Mouse (Mus musculus) embryo, embryonic 11.5 days (tissue): ENCODE measurements around the gene Zfp217.
A peak's percentile ranks its signal among the peaks of the same experiment; 100 is the strongest.
"Not testable (repeated sequence)": the region's sequence is repeated elsewhere in the genome, so short reads cannot be mapped to it uniquely, and the experiment has no call there.

Experiments
- DNase-seq: peaks from one replicate; pipeline ENCODE4 v3.0.0-alpha.2; 2012; ENCODE audit warnings: low read depth, low spot score

Gene Zfp217

DNA sequence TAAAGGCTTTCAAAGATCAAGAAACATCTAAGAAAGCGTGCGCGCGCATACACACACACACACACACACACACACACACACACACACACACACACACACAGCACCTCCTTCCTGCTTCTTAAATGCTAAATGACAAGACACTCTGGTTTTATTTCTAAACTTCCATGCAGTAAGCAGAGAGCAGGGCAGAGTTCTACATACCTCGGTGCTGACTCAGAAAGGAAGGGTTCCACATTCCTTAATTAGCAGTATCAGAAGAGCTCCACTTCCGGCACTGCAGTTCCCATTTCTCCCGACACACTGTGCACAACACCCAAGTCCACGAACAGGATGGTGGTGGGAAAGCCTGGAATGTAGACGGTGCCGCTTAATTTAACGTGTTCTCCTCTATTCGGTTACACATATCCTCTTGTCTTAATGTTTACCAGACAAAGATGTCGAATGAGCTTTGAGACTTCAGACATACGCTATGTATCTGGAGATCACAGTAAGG, at the start of gene Zfp217:
TSS of gene Zfp217 (minus strand) at position 443 of the 493 bp plus-strand sequence.
- DNase-seq = no peak

DNA sequence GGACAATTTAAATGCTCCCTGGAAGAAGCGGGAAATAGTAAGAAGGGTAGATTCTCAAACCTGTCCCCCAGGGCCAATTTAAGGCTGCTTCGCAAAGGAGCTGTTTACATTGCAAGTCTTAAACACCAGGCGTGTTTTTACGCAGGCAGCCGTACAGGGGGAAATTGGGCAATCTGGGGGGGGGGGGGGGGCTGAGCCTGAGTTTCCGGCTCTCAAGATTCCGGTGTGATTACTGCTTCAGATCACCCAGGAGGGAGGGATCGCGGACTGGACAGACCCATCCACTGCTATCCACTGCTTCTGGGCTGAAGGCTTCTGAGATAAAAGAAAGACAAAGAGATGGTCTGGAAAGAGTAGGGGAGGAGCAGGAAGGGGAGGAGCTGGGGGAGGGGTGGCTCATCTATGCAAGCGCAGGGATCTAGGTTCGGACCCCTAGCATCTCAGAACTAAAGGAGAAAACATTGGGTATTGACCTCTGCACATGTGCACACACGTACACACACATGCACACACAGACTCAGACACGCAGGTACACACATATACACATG, 47.7 kb upstream of the Zfp217 start:
- no peak for DNase-seq

DNA sequence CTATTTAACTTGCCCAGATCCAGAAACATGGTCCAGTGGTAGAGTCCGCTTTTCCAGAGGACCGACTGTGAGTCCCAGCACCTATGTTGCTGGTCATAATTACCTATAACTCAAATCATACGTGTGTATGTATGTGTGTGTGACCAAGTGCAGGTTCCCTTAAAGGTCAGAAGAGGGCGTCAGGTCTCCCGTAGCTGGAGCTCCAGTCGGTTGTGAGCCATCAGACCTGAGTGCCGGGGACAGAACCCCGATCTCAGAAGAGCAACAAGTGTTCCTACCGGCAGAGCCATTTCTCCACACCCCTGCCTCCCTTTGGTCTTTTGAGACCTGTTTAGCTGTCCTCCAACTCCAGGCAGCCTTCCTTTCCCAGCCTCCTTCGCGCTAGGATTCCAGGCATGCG, 46.9 kb upstream of the Zfp217 start:
- no peak for DNase-seq

DNA sequence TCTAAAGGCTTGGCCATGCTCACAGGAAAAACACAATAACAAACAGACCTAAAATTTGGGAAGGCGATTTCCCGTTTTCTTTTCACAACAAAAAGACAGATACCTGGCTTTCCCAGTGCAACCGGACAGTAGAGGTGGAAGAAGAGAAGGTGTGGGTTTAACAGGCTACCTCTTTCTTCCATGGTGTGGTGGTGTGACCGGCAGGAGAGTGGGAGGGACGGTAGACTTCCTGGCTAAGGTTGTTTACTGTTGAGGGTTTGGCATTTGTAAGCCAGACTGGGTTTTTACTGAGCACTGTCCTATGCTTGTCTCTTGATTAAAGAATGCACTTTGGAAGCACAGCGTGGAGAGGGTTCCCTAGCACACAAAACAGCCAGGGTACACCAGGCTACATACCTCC, 45.9 kb upstream of the Zfp217 start:
- no peak for DNase-seq

DNA sequence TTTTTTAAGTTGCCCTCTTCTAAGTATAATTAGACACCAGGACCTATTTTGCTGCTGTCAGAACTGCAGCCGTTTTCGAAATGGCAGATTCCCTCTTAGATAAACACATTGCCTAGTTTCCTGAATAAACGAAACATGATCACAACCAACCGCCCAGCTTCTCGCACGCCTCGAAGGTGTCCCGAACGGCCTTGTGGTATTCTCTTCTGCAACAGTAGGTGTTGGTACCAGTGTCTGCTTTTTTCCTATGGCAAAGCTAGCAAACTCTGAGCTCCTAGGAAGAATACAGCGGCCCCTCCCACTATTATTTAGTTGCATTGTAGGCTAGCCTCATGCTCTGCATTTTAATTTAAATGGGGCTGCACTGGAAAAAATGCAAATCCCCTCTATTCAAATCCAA, 45.3 kb upstream of the Zfp217 start:
- DNase-seq = no peak

DNA sequence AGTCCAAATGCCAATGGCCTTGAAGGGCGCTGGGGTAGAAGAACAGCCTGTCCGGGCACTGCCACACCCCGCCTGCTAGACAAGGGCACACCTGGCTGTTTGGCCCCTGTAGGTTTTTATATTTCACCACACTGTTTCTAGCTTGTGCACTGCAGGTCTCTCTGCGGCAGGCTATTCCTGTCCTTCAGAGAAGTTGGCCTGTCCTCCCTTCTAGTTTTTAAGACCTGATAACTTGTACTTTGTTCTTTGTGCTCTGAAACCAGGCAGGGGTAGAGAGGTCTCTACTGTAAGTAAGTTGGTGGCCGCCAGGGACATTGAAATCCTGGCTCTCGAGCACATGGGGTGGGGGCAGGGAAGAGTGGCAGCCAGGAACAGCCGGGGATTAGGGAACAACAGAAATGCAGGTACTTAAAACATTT, 44.8 kb upstream of the Zfp217 start:
- DNase-seq = no peak

DNA sequence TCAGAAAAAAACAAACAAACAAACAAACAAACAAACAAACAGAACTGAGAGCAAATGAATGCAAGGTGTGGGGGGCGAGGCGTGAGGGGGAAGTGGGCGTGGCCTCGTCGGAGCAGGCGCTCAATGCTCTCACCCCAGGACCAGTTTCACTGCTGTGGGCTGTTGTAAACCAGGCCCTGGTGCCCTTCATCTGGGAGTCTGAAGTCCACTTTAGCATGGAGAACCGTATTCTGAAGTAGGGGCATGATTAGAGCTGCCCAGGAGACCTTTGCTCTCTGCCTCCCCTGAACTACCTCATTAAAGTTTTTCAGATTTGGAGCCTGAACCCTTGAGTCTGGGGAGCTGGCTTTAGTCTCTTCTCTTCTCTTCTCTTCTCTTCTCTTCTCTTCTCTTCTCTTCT, 40.8 kb upstream of the Zfp217 start:
- no peak for DNase-seq

DNA sequence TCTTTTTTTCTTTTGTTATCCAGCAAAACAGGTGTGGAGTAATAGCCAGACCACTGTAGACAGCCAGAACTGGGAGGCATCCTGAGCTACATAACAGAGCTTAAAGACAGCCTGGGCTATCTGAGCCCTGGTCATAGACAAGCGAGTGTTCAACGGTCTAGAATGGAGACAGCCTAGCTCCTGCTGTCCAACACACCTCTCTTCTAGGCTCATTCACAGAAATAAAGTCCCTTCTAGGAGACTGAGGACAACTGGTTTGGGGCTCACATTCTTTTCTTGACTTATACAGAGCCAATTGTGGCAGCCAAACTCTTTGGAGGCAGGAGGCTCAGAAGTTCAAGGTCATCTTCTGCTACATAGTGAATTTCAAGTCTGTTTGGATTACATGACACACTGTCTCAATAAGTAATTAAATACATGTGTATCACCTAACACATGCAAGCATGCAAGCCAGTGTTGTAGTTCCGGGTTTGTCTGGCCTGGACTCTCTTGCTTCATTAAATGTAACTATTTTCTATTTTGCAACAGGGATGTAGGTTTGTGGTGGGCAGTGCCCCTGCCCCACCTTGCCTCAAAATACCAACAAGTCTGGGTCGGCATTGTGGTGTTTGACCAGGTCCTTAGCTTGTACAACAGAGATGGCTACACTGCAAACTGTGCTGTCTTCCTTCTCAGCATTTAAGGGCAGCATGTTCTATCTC, 37.4 kb upstream of the Zfp217 start:
- no peak for DNase-seq

DNA sequence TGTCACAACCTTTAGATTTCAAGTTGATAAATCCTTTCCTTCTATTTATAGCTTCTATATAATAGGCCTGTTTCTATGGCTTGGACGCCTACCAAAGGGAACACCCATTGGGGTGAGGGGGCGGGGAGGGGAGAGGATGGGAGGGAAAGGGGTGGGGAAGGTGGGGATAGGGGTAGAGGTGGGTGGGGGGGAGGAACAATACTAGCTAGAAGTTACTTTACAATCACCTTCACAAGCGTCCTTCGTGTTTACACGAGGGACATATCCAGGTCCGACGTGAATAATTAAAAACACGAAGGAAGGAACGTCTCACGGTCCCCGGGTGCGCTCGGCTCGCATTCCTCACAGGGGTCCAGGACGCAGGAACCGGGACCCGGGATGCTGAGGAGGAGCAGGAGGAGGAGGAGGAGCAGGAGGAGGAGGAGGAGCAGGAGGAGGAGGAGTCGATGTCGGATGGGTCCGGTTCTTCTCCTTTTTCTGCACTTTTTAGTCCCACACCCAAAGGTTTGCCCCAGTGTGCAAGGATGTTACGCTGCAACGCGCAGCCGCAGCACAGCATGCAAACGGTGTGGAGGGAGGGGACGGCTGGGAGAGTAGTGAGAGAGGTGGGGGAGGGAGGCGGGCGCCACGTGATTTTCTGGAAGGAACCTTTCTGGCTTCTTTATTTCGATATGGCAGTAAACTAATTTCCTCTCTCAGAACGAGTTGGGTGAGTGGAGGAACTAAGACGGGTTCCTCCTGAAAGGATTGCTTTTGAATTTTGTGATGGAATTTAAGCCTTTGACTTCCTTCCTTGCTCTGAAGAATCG, 36.5 kb upstream of the Zfp217 start:
- DNase-seq = peak; percentile 63

DNA sequence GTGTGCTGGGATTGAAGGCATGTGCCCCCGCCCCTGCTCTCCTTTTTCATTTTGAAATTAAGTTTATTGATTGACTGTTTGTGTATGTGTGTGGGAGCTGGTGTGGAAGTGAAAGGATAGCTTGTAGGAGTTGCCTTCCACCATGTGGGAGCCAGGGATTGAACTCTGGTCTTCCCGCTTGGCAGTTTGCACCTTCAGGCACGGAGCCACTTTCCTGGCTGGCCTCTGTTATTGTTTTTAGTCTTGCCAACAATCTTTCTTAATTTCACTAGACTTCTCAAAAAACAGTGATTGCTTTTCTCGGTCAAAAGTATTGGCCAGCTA, 35.9 kb upstream of the Zfp217 start:
- DNase-seq = no peak

DNA sequence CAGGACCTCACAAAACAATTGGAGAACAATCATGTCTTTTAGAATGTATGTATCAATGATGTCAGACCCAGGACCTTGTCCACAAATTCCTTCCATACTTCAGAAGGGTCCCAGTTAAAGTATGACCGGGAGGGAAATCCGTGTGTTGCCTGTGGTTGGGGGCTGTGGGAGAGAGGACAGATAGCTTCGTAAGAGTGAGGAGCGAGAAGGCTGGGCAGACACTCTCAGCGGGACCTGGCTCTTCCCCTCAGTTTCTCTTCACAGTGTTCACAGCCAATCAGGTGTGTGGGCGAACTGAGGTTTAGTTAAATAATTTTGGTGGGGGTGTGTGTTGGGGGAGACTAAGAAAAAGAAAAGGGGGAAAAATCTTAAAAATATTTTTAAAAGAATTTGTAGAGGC, 34.0 kb upstream of the Zfp217 start:
- no peak for DNase-seq

DNA sequence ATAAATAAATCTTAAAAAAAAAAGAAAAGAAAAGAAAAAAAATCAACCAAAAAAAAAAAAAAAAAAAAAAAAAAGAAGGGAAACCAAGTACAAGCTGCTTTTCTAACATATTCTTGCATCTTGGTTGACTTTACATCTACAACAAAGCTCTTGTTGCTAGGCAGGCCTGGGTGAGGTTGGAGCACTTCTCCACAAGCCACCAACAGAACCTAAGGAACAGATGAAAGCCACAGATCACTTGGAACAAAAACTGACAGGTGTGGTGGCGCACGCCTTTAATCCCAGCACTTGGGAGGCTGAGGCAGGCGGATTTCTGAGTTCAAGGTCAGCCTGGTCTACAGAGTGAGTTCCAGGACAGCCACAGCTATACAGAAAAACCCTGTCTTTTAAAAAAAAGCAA, 32.9 kb upstream of the Zfp217 start:
- not testable (repeated sequence) for DNase-seq

DNA sequence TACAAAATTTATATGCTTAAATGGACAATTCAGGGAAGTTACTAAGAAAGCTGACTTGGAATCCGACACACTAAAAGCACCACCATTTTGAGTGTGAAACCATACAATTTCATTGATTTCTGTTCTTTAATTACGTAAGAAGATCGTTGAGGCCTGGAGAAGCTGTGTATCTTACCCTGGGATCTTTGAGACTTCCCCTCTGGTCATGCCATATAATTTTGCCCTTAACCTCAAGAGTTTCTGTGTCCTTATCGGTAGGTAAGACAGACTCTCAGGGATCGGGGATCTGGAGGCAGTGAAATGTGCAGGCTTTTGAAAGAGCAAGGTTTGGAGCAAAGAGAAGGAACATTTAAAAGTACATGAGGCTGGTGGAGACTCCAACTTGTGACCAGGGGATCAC, 31.4 kb upstream of the Zfp217 start:
- DNase-seq = no peak

DNA sequence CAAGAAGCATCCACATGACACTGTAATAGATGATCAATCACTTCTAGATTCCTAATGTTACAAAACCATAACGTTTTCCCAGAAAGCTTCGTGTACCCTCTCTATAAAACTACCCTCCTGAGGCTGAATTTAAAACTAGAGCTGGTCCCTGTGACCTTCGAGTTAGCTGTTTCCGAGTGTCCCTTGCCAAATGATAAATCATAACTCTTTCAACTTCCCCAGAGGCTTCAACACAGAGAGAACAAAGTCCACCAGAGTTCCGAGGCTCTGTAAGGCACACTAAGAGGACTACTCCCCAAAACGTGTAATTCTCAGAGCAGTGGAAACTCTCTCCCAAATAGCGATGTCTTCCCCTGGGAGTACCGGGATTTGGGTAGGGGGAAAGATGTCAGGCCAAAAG, 29.4 kb upstream of the Zfp217 start:
- no peak for DNase-seq

DNA sequence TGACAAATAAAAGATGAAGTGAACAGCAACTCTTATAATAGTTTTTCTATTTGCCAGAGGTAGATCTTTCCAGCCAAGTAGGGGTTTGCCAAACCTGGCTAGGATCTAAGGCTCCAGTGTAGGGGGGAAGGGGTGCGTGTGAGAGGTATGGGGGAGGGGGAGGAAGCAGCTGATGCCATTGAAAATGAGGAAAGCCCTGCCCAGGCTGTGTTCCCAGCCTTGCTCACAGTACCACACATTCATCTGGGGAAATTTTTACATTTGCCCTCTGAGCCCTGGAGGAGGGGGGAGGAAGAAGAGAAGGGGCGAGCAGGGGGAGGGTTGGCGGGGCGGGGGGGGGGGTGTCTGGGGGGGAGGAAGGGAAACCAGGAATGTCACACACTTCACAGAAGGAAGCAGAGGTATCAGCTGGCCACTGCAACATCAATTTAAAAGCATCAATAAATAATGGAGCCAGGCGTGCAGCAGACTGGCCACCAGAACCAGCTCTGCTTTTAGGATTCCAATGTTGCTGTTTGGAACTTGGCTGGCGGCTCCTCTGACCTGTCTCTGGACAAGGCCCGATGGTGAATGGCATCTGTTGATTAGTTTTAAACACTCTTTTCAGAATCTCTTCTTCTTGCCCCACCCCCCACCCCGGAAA, 28.5 kb upstream of the Zfp217 start:
- no peak for DNase-seq

DNA sequence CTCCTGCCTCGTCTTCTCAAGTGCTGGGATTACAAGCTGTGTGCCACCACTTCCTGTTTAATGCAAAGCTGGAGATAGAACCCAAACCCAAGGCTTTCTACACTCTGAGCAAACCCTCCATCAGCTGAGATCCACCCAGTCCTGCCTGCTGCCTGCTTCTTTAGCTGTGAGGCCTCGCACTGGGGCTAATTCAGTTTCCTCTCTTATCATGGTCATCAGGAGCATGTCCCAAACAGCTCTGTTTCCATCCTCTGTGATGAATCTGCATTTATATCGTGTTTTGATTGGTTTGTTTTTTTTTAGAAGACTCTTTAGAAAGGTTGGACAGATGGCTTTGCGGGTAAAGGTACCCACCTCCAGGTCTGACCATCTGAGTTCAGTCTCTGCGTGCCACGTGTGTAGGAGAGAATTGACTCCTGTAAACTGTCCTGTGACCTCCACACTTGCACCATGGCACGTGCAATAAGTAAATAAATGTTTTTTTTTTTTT, 27.8 kb upstream of the Zfp217 start:
- no peak for DNase-seq

DNA sequence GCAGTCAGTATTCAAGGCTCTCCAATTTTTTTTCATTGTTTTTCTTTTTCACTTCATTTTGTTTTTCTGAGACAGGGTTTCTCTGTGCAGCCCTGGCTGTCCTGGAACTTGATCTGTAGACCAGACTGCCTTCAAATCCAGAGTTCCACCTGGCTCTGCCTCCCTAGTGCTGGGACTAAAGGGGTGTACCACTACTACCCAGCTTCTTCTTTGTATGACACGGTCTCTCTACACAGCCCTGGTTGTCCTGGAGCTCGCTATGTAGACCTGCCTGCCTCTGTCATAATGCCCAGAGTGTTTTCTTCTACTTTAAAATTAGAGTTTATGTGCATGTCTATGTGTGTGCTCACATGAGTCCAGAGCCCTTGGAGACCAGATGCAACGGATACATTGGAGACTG, 27.3 kb upstream of the Zfp217 start:
- DNase-seq = no peak

DNA sequence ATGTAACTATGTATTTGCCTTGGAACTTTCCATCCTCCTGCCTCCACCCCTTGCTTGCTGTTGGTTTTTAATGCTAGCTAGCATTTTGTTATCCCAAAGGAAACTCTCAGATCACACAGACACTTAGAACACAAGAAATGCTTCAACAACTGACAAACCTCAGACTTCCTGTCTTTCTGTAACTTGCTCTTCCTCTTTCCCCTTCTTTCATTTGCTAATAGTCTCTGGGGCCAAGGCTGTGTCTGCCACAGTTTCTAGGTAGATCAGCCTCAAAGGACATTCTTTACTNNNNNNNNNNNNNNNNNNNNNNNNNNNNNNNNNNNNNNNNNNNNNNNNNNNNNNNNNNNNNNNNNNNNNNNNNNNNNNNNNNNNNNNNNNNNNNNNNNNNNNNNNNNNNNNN, 21.2 kb upstream of the Zfp217 start:
- DNase-seq = no peak

DNA sequence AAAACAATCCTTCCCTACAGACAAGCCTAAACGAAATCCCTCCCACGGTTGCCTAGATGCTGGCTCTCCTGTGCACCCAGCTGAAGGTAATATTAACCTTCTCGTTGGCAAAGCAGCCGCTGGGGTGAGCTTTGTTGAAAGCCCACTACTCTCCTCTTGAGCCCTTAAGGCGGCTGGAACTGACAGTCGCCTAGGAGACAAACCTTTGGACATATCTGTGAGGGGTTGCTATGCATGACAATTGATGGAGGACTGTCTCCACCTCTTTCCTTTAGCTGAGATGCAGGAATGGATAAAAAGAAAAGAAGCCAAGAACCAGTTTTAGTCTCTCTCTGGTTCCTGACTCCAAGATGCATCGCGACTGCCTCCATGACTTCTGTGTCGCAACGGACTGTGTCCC, 17.7 kb upstream of the Zfp217 start:
- no peak for DNase-seq

DNA sequence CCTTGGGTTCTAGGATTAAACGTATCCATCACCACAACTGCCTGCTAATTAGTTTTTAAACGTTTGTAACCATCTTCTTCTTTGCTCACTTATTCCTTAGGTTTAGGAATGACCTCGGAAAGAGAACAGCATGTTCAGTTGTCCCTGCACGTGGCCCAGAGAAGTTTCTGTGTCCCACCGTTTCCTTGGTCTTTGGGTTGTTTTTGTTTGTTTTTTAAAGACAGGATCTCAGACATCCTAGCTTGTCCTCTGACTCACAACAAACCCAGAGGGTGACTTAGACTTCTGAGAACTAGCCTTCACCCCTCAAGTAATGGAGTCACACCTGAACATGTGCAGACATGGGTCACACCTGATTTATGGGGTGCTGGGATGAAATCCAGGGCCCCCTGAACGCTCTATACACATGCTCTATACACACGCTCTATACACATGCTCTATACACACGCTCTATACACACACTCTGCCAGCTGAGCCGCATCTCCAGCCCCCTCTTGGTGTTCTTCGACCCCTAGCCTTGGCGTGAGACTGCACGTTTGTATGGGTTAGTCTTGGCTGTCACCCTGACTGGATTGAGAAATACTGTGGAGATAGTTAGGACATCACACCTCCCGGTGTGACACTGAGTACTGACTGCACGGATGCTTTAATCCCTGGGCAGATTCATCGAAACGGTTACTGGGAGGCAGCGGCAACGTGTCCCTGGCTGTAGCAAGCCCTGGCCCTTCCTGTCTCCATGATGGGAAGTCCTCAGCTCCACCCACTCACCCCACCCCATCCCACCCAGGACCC, 16.0 kb upstream of the Zfp217 start:
- DNase-seq = no peak

DNA sequence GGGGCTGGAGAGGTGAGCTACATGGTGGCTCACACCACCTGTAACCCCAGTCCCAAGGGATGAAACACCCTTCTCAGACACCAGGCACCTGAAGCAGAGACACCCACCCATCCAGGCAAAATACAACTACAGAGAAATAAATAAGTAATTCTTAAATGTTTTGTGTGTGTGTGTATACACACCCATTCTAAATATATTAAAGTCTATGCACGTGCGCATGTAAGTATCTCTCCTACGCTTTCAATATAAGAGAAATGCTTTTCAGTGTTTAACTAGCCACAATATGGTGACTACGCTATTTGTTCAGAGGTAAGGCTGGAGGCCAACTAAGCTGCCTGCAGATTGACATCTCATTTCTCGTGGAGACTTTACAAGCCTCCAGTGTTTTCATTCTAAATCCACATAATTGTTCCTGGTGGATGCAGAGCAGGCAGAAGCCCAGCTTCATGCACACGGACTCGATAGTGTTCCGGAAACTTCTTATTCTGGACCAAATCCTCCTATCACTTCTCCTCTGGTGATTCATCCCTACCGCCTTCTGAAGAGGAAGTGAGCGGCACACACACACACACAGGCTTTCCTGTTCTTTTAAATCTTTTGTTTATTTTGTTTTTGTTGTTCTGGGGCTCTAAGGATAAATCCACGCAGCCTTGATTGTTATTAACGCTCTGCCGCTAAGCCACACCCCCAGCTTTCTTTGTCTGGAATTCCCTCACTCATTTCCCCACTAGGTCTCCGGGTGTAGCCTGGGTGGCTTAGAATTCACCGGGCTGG, 12.1 kb upstream of the Zfp217 start:
- no peak for DNase-seq
